Mouse (Mus musculus) mouse trophoblast stem cell (cell line): Measurements from ENCODE around the gene Sept1.
"Not testable (repeated sequence)": the region's sequence is repeated elsewhere in the genome, so short reads cannot be mapped to it uniquely, and the experiment has no call there.

Source experiments
- in situ Hi-C, 2 experiments: fragments of 300-500 bp; cut with MseI, MboI; formaldehyde crosslinking; loops; 2 replicates in 1 of 2; 3 replicates in 1 of 2; pipeline ENCODE4 v1.15.1; 2025

Gene Sept1

GRCm38 (mm10) chr7:127253821-127254769 lies 21.2 kb upstream of the Sept1 start:
- in situ Hi-C loops: no loop called here

- in situ Hi-C loops: no loop called here
Measured at GRCm38 (mm10) chr7:127253341-127253740, 20.4 kb upstream of the Sept1 start.

- in situ Hi-C loops: no loop called here
Measured at GRCm38 (mm10) chr7:127252414-127252813, 19.5 kb upstream of the Sept1 start.

GRCm38 (mm10) chr7:127250511-127250910 lies 17.6 kb upstream of the Sept1 start:
- in situ Hi-C loops: not testable (repeated sequence)

GRCm38 (mm10) chr7:127244658-127245510 lies 12.0 kb upstream of the Sept1 start:
- in situ Hi-C loops: no loop called here

- in situ Hi-C loops: no loop called here
Measured at GRCm38 (mm10) chr7:127243870-127244657, 11.1 kb upstream of the Sept1 start, which contains the start of gene Zfp771. Zfp771 (plus strand) TSS chr7:127244274.

- in situ Hi-C loops: no loop called here
Measured at GRCm38 (mm10) chr7:127243361-127243867, 10.5 kb upstream of the Sept1 start.

GRCm38 (mm10) chr7:127234777-127235176 lies 1.8 kb upstream of the Sept1 start:
- in situ Hi-C loops: no loop called here

- in situ Hi-C loops: no loop called here
Measured at GRCm38 (mm10) chr7:127233765-127234164, 835 bp upstream of the Sept1 start.

- in situ Hi-C loops: no loop called here
Measured at GRCm38 (mm10) chr7:127233368-127233749, 429 bp upstream of the Sept1 start.

- in situ Hi-C loops: no loop called here
Measured at GRCm38 (mm10) chr7:127231826-127232621, 906 bp downstream of the Sept1 start.

GRCm38 (mm10) chr7:127231376-127231775 lies 1.6 kb downstream of the Sept1 start:
- in situ Hi-C loops: no loop called here

- in situ Hi-C loops: no loop called here
Measured at GRCm38 (mm10) chr7:127228615-127229303, 4.2 kb downstream of the Sept1 start.

GRCm38 (mm10) chr7:127225147-127225995 lies 7.6 kb downstream of the Sept1 start:
- in situ Hi-C loops: no loop called here

GRCm38 (mm10) chr7:127224616-127225015 lies 8.3 kb downstream of the Sept1 start:
- in situ Hi-C loops: no loop called here

GRCm38 (mm10) chr7:127223515-127224478 lies 9.1 kb downstream of the Sept1 start:
- in situ Hi-C loops: no loop called here

GRCm38 (mm10) chr7:127223106-127223505 lies 9.8 kb downstream of the Sept1 start:
- in situ Hi-C loops: no loop called here

GRCm38 (mm10) chr7:127220440-127220839 lies 12.5 kb downstream of the Sept1 start:
- in situ Hi-C loops: no loop called here
